ENCODE assay signal across 29 mouse cellular contexts in the genomic region with DNA sequence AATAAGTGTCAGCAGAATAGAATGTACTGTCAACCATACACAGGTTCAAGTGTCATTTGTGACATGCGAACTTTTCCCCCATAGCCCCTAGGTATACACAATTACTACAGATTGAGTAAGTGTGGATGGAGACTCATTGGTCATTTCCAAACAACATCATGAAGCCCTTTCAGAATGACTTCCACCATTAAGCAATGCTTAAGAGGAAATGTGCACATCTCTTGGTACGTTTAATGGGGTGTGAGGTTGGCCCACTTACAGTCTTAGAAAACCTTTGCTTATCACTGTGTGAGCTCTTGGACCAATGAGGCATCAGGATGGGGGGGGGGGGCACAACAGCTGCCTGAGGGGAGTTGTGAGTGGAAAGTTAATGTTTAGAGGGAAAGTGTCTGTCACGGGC. TPM values are rescaled to one million over a fixed set of nuclear protein-coding genes. Genes with fewer than 3 reads are reported as not detected.
A peak's percentile ranks its signal among the peaks of the same experiment; 100 is the strongest.
DNase-seq lines count a peak whose midpoint lies in the region; ATAC-seq and TF ChIP-seq lines count a peak whose summit lies in the region.
"Had no signal": no experiment of that assay in that cellular context is flagged by ENCODE, and none has a peak within 500 bp of the region (broad histone marks: within the 10 kb centered on the region; RNA-seq: fewer than 3 reads in every experiment).

No protein-coding gene starts in this region.

- WGBS in lung, postnatal 0 days, result 68% methylated on average over 3 of the region's 3 CpGs
- WGBS in bone marrow, adult 2 months, result 48% methylated on average over 3 of the region's 3 CpGs
- 93% methylated on average over 3 of the region's 3 CpGs for WGBS in midbrain, embryonic 10.5 days
- 92% methylated on average over 3 of the region's 3 CpGs for WGBS in midbrain, embryonic 14.5 days

- H3K4me1 ChIP-seq in lung, postnatal 0 days (ENCODE audit: insufficient read depth, low read depth, low read length), result peaks cover 6% of the 10 kb centered on the region; the same call in 1 of the 2 replicates
- peaks cover 5% of the 10 kb centered on the region for H3K4me1 ChIP-seq in bone marrow, adult 2 months (ENCODE audit: control insufficient read depth, insufficient read depth, low read length)
- H3K4me1 ChIP-seq in midbrain, embryonic 10.5 days, result peaks cover 15% of the 10 kb centered on the region
- peaks cover 14% of the 10 kb centered on the region for H3K4me1 ChIP-seq in midbrain, embryonic 14.5 days (ENCODE audit: control insufficient read depth, insufficient read depth, low read length)

- TF ChIP-seq CTCF in lung, postnatal 0 days (IDR thresholded peaks at IDR 0.05), result no peak
- no peak for TF ChIP-seq CTCF in bone marrow, adult 2 months (IDR thresholded peaks at IDR 0.05; ENCODE audit: control insufficient read depth, insufficient read depth, low read length)

- no peaks in the 10 kb centered on the region for H3K27me3 ChIP-seq in lung, postnatal 0 days (replicated peaks; ENCODE audit: insufficient read depth, low read length)
- no peaks in the 10 kb centered on the region for H3K27me3 ChIP-seq in midbrain, embryonic 10.5 days (ENCODE audit: low read depth, poor library complexity, severe bottlenecking)
- no peaks in the 10 kb centered on the region for H3K27me3 ChIP-seq in midbrain, embryonic 14.5 days (ENCODE audit: control insufficient read depth, insufficient read depth, low read length)
- H3K27me3 ChIP-seq: CH12.LX; embryonic facial prominence, embryonic 13.5 days; embryonic facial prominence, embryonic 15.5 days; forebrain, embryonic 12.5 days had no signal

- no peak overlapping the region for H3K4me3 ChIP-seq in lung, postnatal 0 days (ENCODE audit: low read depth, low read length)
- H3K4me3 ChIP-seq in bone marrow, adult 2 months (replicated peaks; ENCODE audit: control insufficient read depth, low read depth, low read length), result no peak overlapping the region
- H3K4me3 ChIP-seq in midbrain, embryonic 10.5 days, result no peak overlapping the region
- no peak overlapping the region for H3K4me3 ChIP-seq in midbrain, embryonic 14.5 days (replicated peaks; ENCODE audit: low read depth, low read length)
- H3K4me3 ChIP-seq: embryonic facial prominence, embryonic 13.5 days; embryonic facial prominence, embryonic 15.5 days; erythroblast, embryonic 14.5 days; forebrain, embryonic 10.5 days; forebrain, embryonic 12.5 days had no signal

- TF ChIP-seq EP300 in lung, postnatal 0 days (IDR thresholded peaks at IDR 0.05), result no peak

- H3K27ac ChIP-seq in lung, postnatal 0 days (ENCODE audit: low read length), result no peak overlapping the region
- peak overlapping the region; percentile 88 for H3K27ac ChIP-seq in bone marrow, adult 2 months (ENCODE audit: control insufficient read depth, insufficient read depth, low read depth, low read length, poor library complexity)
- H3K27ac ChIP-seq in midbrain, embryonic 10.5 days (replicated peaks), result no peak overlapping the region
- no peak overlapping the region for H3K27ac ChIP-seq in midbrain, embryonic 14.5 days (replicated peaks; ENCODE audit: low read depth, low read length)
- H3K27ac ChIP-seq: embryonic facial prominence, embryonic 13.5 days; embryonic facial prominence, embryonic 15.5 days; forebrain, embryonic 10.5 days; forebrain, embryonic 12.5 days had no signal

- no peak overlapping the region for H3K4me2 ChIP-seq in lung, postnatal 0 days (replicated peaks; ENCODE audit: low read depth, low read length)
- H3K4me2 ChIP-seq in midbrain, embryonic 14.5 days (ENCODE audit: low read length), result no peak overlapping the region
- H3K4me2 ChIP-seq: embryonic facial prominence, embryonic 13.5 days; embryonic facial prominence, embryonic 15.5 days; forebrain, embryonic 12.5 days had no signal

- no peak overlapping the region for H3K9ac ChIP-seq in lung, postnatal 0 days (replicated peaks; ENCODE audit: low read depth)
- H3K9ac ChIP-seq in midbrain, embryonic 14.5 days (replicated peaks; ENCODE audit: low read length), result no peak overlapping the region
- H3K9ac ChIP-seq: embryonic facial prominence, embryonic 13.5 days; embryonic facial prominence, embryonic 15.5 days; forebrain, embryonic 12.5 days had no signal

- TF ChIP-seq POLR2A in bone marrow, adult 2 months (IDR thresholded peaks at IDR 0.05; ENCODE audit: borderline replicate concordance, control insufficient read depth, low read depth, low read length), result no peak

- H3K36me3 ChIP-seq in lung, postnatal 0 days (ENCODE audit: insufficient read depth, low read length), result no peaks in the 10 kb centered on the region
- H3K36me3 ChIP-seq in midbrain, embryonic 10.5 days, result no peaks in the 10 kb centered on the region
- H3K36me3 ChIP-seq in midbrain, embryonic 14.5 days (ENCODE audit: control insufficient read depth, insufficient read depth, low read length), result no peaks in the 10 kb centered on the region
- H3K36me3 ChIP-seq: embryonic facial prominence, embryonic 13.5 days; embryonic facial prominence, embryonic 15.5 days; forebrain, embryonic 10.5 days; forebrain, embryonic 12.5 days; G1E had no signal

- no peaks in the 10 kb centered on the region for H3K9me3 ChIP-seq in lung, postnatal 0 days (ENCODE audit: low read length)
- no peaks in the 10 kb centered on the region for H3K9me3 ChIP-seq in midbrain, embryonic 10.5 days (replicated peaks)
- H3K9me3 ChIP-seq in midbrain, embryonic 14.5 days (ENCODE audit: control insufficient read depth, low read length), result no peaks in the 10 kb centered on the region
- H3K9me3 ChIP-seq: embryonic facial prominence, embryonic 13.5 days; embryonic facial prominence, embryonic 15.5 days; forebrain, embryonic 10.5 days; forebrain, embryonic 12.5 days; G1E had no signal

- peak; percentile 27; the same call in 1 of the 2 replicates for ATAC-seq in lung, postnatal 0 days
- peak; percentile 9 to 68; a peak in 2 of 4 replicates for ATAC-seq in hematopoietic stem cell, adult 5-6 weeks (replicated peaks in 1 of 2; ENCODE audit: insufficient read depth in 1 of 2, low FRiP score in 2 of 2, low TSS enrichment in 1 of 2, low read depth in 1 of 2, poor library complexity in 2 of 2, severe bottlenecking in 2 of 2)
- peak; percentile 80 for ATAC-seq in megakaryocyte progenitor cell, adult 5-6 weeks (replicated peaks; ENCODE audit: poor library complexity)
- no peak for ATAC-seq in midbrain, embryonic 14.5 days (ENCODE audit: low FRiP score, low TSS enrichment)
- ATAC-seq: activated CD4-positive, CD25-positive, alpha-beta regulatory T cell, adult 4 months; CD4-positive, CD25-positive, alpha-beta regulatory T cell, adult 4 months; forebrain, embryonic 14.5 days; forebrain, embryonic 16.5 days; Patski had no signal

- DNase-seq in lung, postnatal 0 days (ENCODE audit: low spot score), result peak; percentile 63
- DNase-seq in lung, adult 18-20 months, result no peak
- DNase-seq in cerebellum, postnatal 36 days, result no peak
- DNase-seq in midbrain, embryonic 10.5 days (ENCODE audit: low spot score), result no peak
- DNase-seq in midbrain, embryonic 14.5 days, result no peak
- DNase-seq: adrenal gland, postnatal 10 days; adrenal gland, postnatal 25 days; B cell, adult 2 months; cerebellum, adult 11-12 months; cerebellum, adult 2 months; cerebellum, adult 9-10 months; cerebellum, postnatal 10 days; cerebellum, postnatal 25 days; embryo, embryonic 11 days had no signal

RNA-seq across cellular contexts. Expression of gene Ranbp9, which starts 24.7 kb away (rescaled TPM):
- polyA plus RNA-seq in lung, postnatal 0 days (2015; fragmentation: Nextera tagmentation; extraction: Ambion mirVana), result 12.4 and 14.2 TPM in 2 replicates
- 13.0 and 16.7 TPM in 2 replicates for polyA plus RNA-seq in bone marrow, adult 2 months (2011; ENCODE audit: insufficient read depth, insufficient read length, low replicate concordance, missing spikeins)
- total RNA-seq in hematopoietic stem cell, adult 5-6 weeks (2017), result 92.1 and 108 TPM in 2 replicates
- 82.8 and 98.1 TPM in 2 replicates for total RNA-seq in megakaryocyte progenitor cell, adult 5-6 weeks (2015)
- 64.5 and 82.0 TPM in 2 replicates for total RNA-seq in megakaryocyte progenitor cell, adult 5-6 weeks (2017)
- 7.7 and 9.3 TPM in 2 replicates for polyA plus RNA-seq in midbrain, embryonic 10.5 days (2016; fragmentation: Nextera tagmentation; extraction: Ambion mirVana)
- 19.6 and 22.7 TPM in 2 replicates for polyA plus RNA-seq in midbrain, embryonic 14.5 days (2014; fragmentation: Nextera tagmentation; extraction: Ambion mirVana)

RNA-seq across cellular contexts. Expression of gene Mcur1, which starts 54.2 kb away (rescaled TPM):
- 20.0 and 21.0 TPM in 2 replicates for polyA plus RNA-seq in lung, postnatal 0 days (2015; fragmentation: Nextera tagmentation; extraction: Ambion mirVana)
- polyA plus RNA-seq in bone marrow, adult 2 months (2011; ENCODE audit: insufficient read depth, insufficient read length, low replicate concordance, missing spikeins), result 11.4 and 13.5 TPM in 2 replicates
- 32.2 and 34.8 TPM in 2 replicates for total RNA-seq in hematopoietic stem cell, adult 5-6 weeks (2017)
- total RNA-seq in megakaryocyte progenitor cell, adult 5-6 weeks (2015), result 16.0 and 18.8 TPM in 2 replicates
- total RNA-seq in megakaryocyte progenitor cell, adult 5-6 weeks (2017), result 13.7 and 13.8 TPM in 2 replicates
- polyA plus RNA-seq in midbrain, embryonic 10.5 days (2016; fragmentation: Nextera tagmentation; extraction: Ambion mirVana), result 8.1 and 10.4 TPM in 2 replicates
- polyA plus RNA-seq in midbrain, embryonic 14.5 days (2014; fragmentation: Nextera tagmentation; extraction: Ambion mirVana), result 6.6 and 10.8 TPM in 2 replicates
